Mouse (Mus musculus) olfactory bulb, adult 2 months (tissue): ENCODE data around the gene Stradb.

ENCODE experiments used
- CTCF ChIP-seq: fragments of 200-500 bp; IDR thresholded peaks from 2 replicates; pipeline ENCODE4 v1.5.1; 2012; ENCODE audit warnings: low read depth, mild to moderate bottlenecking, low read length, moderate library complexity; ENCODE audit not compliant: insufficient read depth
- POLR2A ChIP-seq: fragments of 200-500 bp; IDR thresholded peaks from 2 replicates; pipeline ENCODE4 v1.6.1; 2012; ENCODE audit warnings: mild to moderate bottlenecking, low read depth, low read length, moderate library complexity; ENCODE audit not compliant: insufficient read depth

- TF ChIP-seq CTCF, result no peak
- no peak for TF ChIP-seq POLR2A
These were observed 12.0 kb upstream of the Stradb start for GRCm38 (mm10) chr1:58961152-58961893.
